Mouse (Mus musculus) heart, embryonic 13.5 days (tissue): ENCODE results near the gene Gdap1l1. TPM values are rescaled to one million over a fixed set of nuclear protein-coding genes. Genes with fewer than 3 reads are reported as not detected.
"Not testable (repeated sequence)": the region's sequence is repeated elsewhere in the genome, so short reads cannot be mapped to it uniquely, and the experiment has no call there.

Experiments used
- ATAC-seq: fragments of 200-750 bp; cut with Nextera tagmentation; 2 replicates; pipeline ENCODE4 v1.8.0; 2017; ENCODE audit warnings: moderate TSS enrichment; ENCODE audit not compliant: insufficient number of reproducible peaks, low FRiP score, low TSS enrichment; ENCODE audit errors: extremely low read depth
- H3K27ac ChIP-seq: fragments of 300-500 bp; sonication (generic); replicated peaks from 2 replicates; pipeline ENCODE4 v1.5.1; 2015; ENCODE audit warnings: moderate library complexity, mild to moderate bottlenecking, inconsistent platforms
- H3K27me3 ChIP-seq: fragments of 300-500 bp; sonication (generic); replicated peaks from 2 replicates; pipeline ENCODE4 v1.6.1; 2015; ENCODE audit warnings: mild to moderate bottlenecking, inconsistent platforms
- H3K36me3 ChIP-seq: fragments of 300-500 bp; sonication (generic); 2 replicates; pipeline ENCODE4 v1.6.1; 2015; ENCODE audit warnings: mild to moderate bottlenecking, inconsistent platforms
- H3K4me1 ChIP-seq: fragments of 300-500 bp; sonication (generic); 2 replicates; pipeline ENCODE4 v1.6.1; 2015; ENCODE audit warnings: inconsistent platforms
- H3K4me2 ChIP-seq: fragments of 300-500 bp; sonication (generic); 2 replicates; pipeline ENCODE4 v1.6.1; 2015; ENCODE audit warnings: inconsistent platforms, mild to moderate bottlenecking, moderate library complexity
- H3K4me3 ChIP-seq: fragments of 300-500 bp; sonication (generic); 2 replicates; pipeline ENCODE4 v1.5.1; 2015; ENCODE audit warnings: moderate library complexity, mild to moderate bottlenecking, inconsistent platforms
- H3K9ac ChIP-seq: fragments of 300-500 bp; sonication (generic); 2 replicates; pipeline ENCODE4 v1.6.1; 2015; ENCODE audit warnings: inconsistent platforms, mild to moderate bottlenecking, moderate library complexity
- H3K9me3 ChIP-seq: fragments of 300-500 bp; sonication (generic); 2 replicates; pipeline ENCODE4 v1.6.1; 2016; ENCODE audit warnings: inconsistent platforms
- WGBS: fragments of 180-500 bp; shearing (Covaris S2); methylation state at CpG from one replicate; pipeline ENCODE4 v1.1.7; 2015; ENCODE audit warnings: mixed read lengths; 5-methylcytosine and 5-hydroxymethylcytosine counted together
- polyA plus RNA-seq: library from polyadenylated mRNA; unstranded; fragments of >200 nt; fragmentation: Nextera tagmentation; extraction: Ambion mirVana; gene quantifications from 2 replicates; pipeline ENCODE4 v1.2.1, GENCODE M21; 2015

Gdap1l1 gene
- polyA plus RNA-seq, 1 experiment from 2014 or later: 0.48 TPM

DNA sequence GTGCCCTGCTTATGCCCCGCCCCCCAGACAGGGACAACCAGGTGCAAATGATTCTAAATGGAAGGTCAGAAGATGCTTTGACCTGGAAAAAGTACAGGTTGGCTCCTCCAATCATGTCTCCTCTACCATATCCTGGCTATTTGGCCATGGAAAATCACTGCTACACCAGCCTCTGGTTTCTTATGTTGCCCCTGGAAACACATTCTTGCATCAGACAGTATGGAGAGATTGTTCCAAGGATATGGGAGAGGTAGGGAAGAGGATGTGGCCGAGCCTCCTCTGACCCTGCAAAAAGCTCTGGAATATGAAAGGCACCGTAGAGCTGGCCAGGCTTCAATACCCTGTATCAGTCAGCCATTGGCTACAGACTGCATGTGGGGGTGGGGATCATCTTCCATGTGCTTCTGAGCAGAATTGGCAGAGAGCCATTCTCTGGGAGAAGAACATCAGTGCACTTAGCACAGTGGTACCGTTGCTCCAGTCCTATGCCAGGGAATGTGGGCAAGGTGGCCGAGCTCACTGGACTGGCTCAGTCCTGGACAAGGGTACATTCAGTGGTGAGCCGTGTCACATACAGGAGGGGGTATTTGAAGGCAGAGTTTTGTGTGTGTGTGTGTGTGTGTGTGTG, 12.5 kb downstream of the Gdap1l1 start:
- Histone ChIP-seq H3K4me2 (no peak overlapping the region), H3K27me3 (peaks cover 25% of the 10 kb centered on the region), H3K27ac (no peak overlapping the region), H3K36me3 (no peaks in the 10 kb centered on the region), H3K4me1 (no peaks in the 10 kb centered on the region), H3K9ac (no peak overlapping the region), H3K4me3 (no peak overlapping the region), H3K9me3 (no peaks in the 10 kb centered on the region)
- WGBS: 52% methylated on average over 6 of the region's 6 CpGs
- no peak for ATAC-seq

- 80% methylated on average over 6 of the region's 6 CpGs for WGBS
- no peak for ATAC-seq
- Histone ChIP-seq H3K4me2 (no peak overlapping the region), H3K9me3 (no peaks in the 10 kb centered on the region), H3K36me3 (no peaks in the 10 kb centered on the region), H3K4me1 (no peaks in the 10 kb centered on the region), H3K27ac (no peak overlapping the region), H3K4me3 (no peak overlapping the region), H3K9ac (no peak overlapping the region), H3K27me3 (peaks cover 35% of the 10 kb centered on the region)
These were observed 14.5 kb downstream of the Gdap1l1 start for GRCm38 (mm10) chr2:163452738-163453137.

- H3K9me3 ChIP-seq: no peaks in the 10 kb centered on the region
- no peak for ATAC-seq
- no peak overlapping the region for H3K4me3 ChIP-seq
- H3K36me3 ChIP-seq: no peaks in the 10 kb centered on the region
- no peak overlapping the region for H3K27ac ChIP-seq
- WGBS: 79% methylated on average over 13 of the region's 13 CpGs
- peaks cover 1% of the 10 kb centered on the region for H3K4me1 ChIP-seq
- no peak overlapping the region for H3K4me2 ChIP-seq
- H3K9ac ChIP-seq: no peak overlapping the region
- peaks cover 42% of the 10 kb centered on the region for H3K27me3 ChIP-seq
These were observed 15.1 kb downstream of the Gdap1l1 start for GRCm38 (mm10) chr2:163453378-163453777.

GRCm38 (mm10) chr2:163458539-163459265, 20.4 kb downstream of the Gdap1l1 start:
- peak; percentile 63; the same call in 1 of the 2 replicates for ATAC-seq
- peak overlapping the region; percentile 49 for H3K4me2 ChIP-seq
- 29% methylated on average over 27 of the region's 27 CpGs for WGBS

GRCm38 (mm10) chr2:163459380-163459779, 21.1 kb downstream of the Gdap1l1 start:
- H3K9ac ChIP-seq: no peak overlapping the region
- H3K27me3 ChIP-seq: peaks cover 36% of the 10 kb centered on the region
- ATAC-seq: no peak
- no peaks in the 10 kb centered on the region for H3K36me3 ChIP-seq
- peak overlapping the region; percentile 49 for H3K4me2 ChIP-seq
- H3K9me3 ChIP-seq: no peaks in the 10 kb centered on the region
- no peak overlapping the region for H3K27ac ChIP-seq
- 26% methylated on average over 10 of the region's 10 CpGs for WGBS
- H3K4me1 ChIP-seq: peaks cover 35% of the 10 kb centered on the region
- no peak overlapping the region for H3K4me3 ChIP-seq

More at GRCm38 (mm10) chr2:163458539-163459265, 20.4 kb downstream of the Gdap1l1 start:
- Histone ChIP-seq H3K36me3 (no peaks in the 10 kb centered on the region), H3K27me3 (peaks cover 36% of the 10 kb centered on the region), H3K27ac (no peak overlapping the region), H3K4me3 (no peak overlapping the region), H3K9me3 (no peaks in the 10 kb centered on the region), H3K9ac (no peak overlapping the region), H3K4me1 (peaks cover 28% of the 10 kb centered on the region)

GRCm38 (mm10) chr2:163460622-163461021, 22.3 kb downstream of the Gdap1l1 start:
- Histone ChIP-seq H3K27ac (no peak overlapping the region), H3K9me3 (no peaks in the 10 kb centered on the region), H3K4me3 (no peak overlapping the region), H3K27me3 (peaks cover 36% of the 10 kb centered on the region), H3K4me1 (peaks cover 48% of the 10 kb centered on the region), H3K4me2 (no peak overlapping the region), H3K36me3 (no peaks in the 10 kb centered on the region), H3K9ac (no peak overlapping the region)
- WGBS: 91% methylated on average over 8 of the region's 8 CpGs
- no peak for ATAC-seq

DNA sequence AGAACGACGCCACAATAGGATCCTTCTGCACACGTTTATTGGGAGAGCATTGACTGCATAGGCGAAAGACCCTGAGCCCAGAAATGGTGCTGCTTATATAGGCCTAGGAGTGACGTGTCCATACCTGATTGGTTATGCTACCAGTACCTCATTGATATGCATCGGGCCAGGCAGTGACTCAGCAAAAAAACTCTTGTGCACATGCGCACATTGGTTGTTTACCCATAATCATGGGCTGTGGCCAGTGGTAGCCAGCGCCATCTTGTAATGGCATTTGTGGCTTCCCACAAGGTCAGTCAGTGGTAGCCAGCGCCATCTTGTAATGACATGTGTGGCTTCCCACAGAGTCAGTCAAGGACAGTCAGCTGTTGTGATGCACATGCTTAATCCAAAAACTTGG, 23.0 kb downstream of the Gdap1l1 start:
- 88% methylated on average over 9 of the region's 9 CpGs for WGBS
- H3K36me3 ChIP-seq, H3K9ac ChIP-seq, ATAC-seq, H3K9me3 ChIP-seq, H3K4me2 ChIP-seq, H3K27ac ChIP-seq, H3K4me3 ChIP-seq: not testable (repeated sequence)
- peaks cover 36% of the 10 kb centered on the region for H3K27me3 ChIP-seq
- peaks cover 54% of the 10 kb centered on the region for H3K4me1 ChIP-seq

DNA sequence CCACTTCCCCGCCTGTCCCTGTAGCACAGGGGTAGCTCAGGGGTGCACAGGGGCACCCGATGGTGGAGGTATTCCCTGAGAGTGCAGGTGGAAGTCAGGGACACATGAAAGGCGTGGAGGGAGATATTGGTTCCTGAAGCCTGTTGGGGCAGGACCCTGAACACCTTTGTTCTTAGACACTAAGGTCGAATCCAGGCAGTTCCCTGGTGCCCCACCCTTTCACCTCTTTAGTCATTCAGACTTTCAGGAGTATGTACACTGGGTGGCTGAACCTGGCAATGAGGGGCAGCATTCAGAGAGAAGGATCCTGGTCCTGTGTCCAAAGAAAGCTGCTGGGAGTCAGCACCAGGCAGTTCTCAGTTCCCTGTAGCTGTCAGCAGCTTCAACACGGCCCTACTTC, 24.1 kb downstream of the Gdap1l1 start:
- Histone ChIP-seq H3K4me1 (peaks cover 61% of the 10 kb centered on the region), H3K4me3 (no peak overlapping the region), H3K4me2 (no peak overlapping the region), H3K36me3 (peaks cover 6% of the 10 kb centered on the region), H3K27ac (no peak overlapping the region), H3K27me3 (peaks cover 29% of the 10 kb centered on the region), H3K9me3 (no peaks in the 10 kb centered on the region), H3K9ac (no peak overlapping the region)
- no peak for ATAC-seq
- 53% methylated on average over 5 of the region's 5 CpGs for WGBS

DNA sequence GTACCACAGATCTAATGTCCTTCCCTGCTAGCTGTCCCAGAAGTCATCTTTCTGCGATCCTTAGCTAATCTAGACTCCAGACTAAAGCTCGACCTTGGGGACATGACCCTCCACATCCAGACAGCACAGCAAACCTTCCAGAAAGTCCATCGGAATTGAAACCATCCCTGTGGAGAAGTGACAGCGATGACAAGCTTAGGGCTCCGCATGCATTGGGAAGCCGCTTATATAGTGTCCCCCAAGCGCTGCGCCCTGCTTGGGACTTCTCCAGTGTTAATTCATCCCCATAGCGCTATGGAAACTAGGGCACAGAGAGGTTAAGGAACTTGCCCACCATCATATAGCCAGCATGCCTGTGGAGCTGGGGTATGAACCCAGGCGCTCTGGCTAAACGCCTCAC, 24.5 kb downstream of the Gdap1l1 start:
- H3K4me2 ChIP-seq: no peak overlapping the region
- peaks cover 61% of the 10 kb centered on the region for H3K4me1 ChIP-seq
- no peak overlapping the region for H3K4me3 ChIP-seq

GRCm38 (mm10) chr2:163463251-163463769, 25.0 kb downstream of the Gdap1l1 start:
- peaks cover 14% of the 10 kb centered on the region for H3K36me3 ChIP-seq
- H3K4me3 ChIP-seq: no peak overlapping the region
- H3K4me1 ChIP-seq: peaks cover 60% of the 10 kb centered on the region
- peaks cover 20% of the 10 kb centered on the region for H3K27me3 ChIP-seq
- no peak overlapping the region for H3K9ac ChIP-seq
- no peak overlapping the region for H3K4me2 ChIP-seq
- ATAC-seq: no peak
- no peaks in the 10 kb centered on the region for H3K9me3 ChIP-seq
- H3K27ac ChIP-seq: peak overlapping the region; percentile 12; the same call in 1 of the 2 replicates
- WGBS: 53% methylated on average over 10 of the region's 10 CpGs

More for the DNA sequence above, 24.5 kb downstream of the Gdap1l1 start:
- no peak for ATAC-seq
- no peaks in the 10 kb centered on the region for H3K9me3 ChIP-seq
- H3K27ac ChIP-seq: no peak overlapping the region
- H3K27me3 ChIP-seq: peaks cover 25% of the 10 kb centered on the region
- 53% methylated on average over 11 of the region's 11 CpGs for WGBS
- H3K36me3 ChIP-seq: peaks cover 9% of the 10 kb centered on the region
- H3K9ac ChIP-seq: no peak overlapping the region

GRCm38 (mm10) chr2:163463998-163464397, 25.7 kb downstream of the Gdap1l1 start:
- Histone ChIP-seq H3K4me2 (peak overlapping the region; percentile 39; the same call in 1 of the 2 replicates), H3K27ac (peak overlapping the region; percentile 81), H3K27me3 (peaks cover 13% of the 10 kb centered on the region), H3K4me3 (no peak overlapping the region), H3K36me3 (peaks cover 21% of the 10 kb centered on the region), H3K4me1 (peaks cover 53% of the 10 kb centered on the region), H3K9me3 (no peaks in the 10 kb centered on the region), H3K9ac (peak overlapping the region; percentile 37; the same call in 1 of the 2 replicates)
- 42% methylated on average over 4 of the region's 4 CpGs for WGBS
- no peak for ATAC-seq
